Mouse (Mus musculus): ENCODE measurements around the gene Gucy2g. TPM values are rescaled to one million over a fixed set of nuclear protein-coding genes. Genes with fewer than 3 reads are reported as not detected.

The Gucy2g gene
- total RNA-seq (2014; fragmentation: Nextera tagmentation) (not detected in 2 replicates), total RNA-seq (2017) (0.11 TPM in 1 of 2 replicates, not detected in the other), polyA plus RNA-seq (2012) (not detected in 2 replicates)

- no peaks in the 10 kb centered on the region for H3K4me1 ChIP-seq (ENCODE audit: insufficient read depth, low read depth, low read length)
- no peak for TF ChIP-seq GATA1 (IDR thresholded peaks at IDR 0.05; ENCODE audit: borderline replicate concordance, low read length)
- TF ChIP-seq POLR2AphosphoS5 (IDR thresholded peaks at IDR 0.05; ENCODE audit: insufficient replicate concordance, low read depth, low read length): no peak
- no peak for TF ChIP-seq CTCF (IDR thresholded peaks at IDR 0.05; ENCODE audit: low read depth, low read length)
- TF ChIP-seq TAL1 (conservative IDR thresholded peaks at IDR 0.05; ENCODE audit: low read depth, low read length): no peak
- no peak for TF ChIP-seq GATA2 (IDR thresholded peaks at IDR 0.05; ENCODE audit: borderline replicate concordance, low read depth, low read length)
- no peaks in the 10 kb centered on the region for H3K9me3 ChIP-seq (replicated peaks)
- H3K27me3 ChIP-seq (ENCODE audit: insufficient read depth, low read length): peaks cover 57% of the 10 kb centered on the region
- no peak for ATAC-seq (ENCODE audit: extremely low read depth, insufficient number of reproducible peaks, low FRiP score, poor library complexity, severe bottlenecking)
- no peak for DNase-seq (ENCODE audit: low spot score)
- no peak within 1 kb of the TSS for H3K4me3 ChIP-seq (ENCODE audit: low read depth, low read length)
- no peaks in the 10 kb centered on the region for H3K36me3 ChIP-seq (replicated peaks)
Measured at GRCm38 (mm10) chr19:55241186-55241645, at the start of gene Gucy2g. TSS of gene Gucy2g (minus strand) at chr19:55241236.

- no peaks in the 10 kb centered on the region for H3K9me3 ChIP-seq (replicated peaks)
- no peak for ATAC-seq (ENCODE audit: extremely low read depth, insufficient number of reproducible peaks, low FRiP score, poor library complexity, severe bottlenecking)
- H3K4me1 ChIP-seq (ENCODE audit: insufficient read depth, low read depth, low read length): no peaks in the 10 kb centered on the region; the same call in 1 of the 2 replicates
- DNase-seq (ENCODE audit: low spot score): no peak
- no peaks in the 10 kb centered on the region for H3K27me3 ChIP-seq (ENCODE audit: insufficient read depth, low read length)
- TF ChIP-seq CTCF (IDR thresholded peaks at IDR 0.05; ENCODE audit: low read depth, low read length): no peak
- TF ChIP-seq GATA1 (IDR thresholded peaks at IDR 0.05; ENCODE audit: borderline replicate concordance, low read length): no peak
- TF ChIP-seq TAL1 (conservative IDR thresholded peaks at IDR 0.05; ENCODE audit: low read depth, low read length): no peak
- no peak overlapping the region for H3K4me3 ChIP-seq (ENCODE audit: low read depth, low read length)
- H3K36me3 ChIP-seq (replicated peaks): peaks cover 93% of the 10 kb centered on the region
Measured at GRCm38 (mm10) chr19:55288974-55289373, 47.9 kb upstream of the Gucy2g start.

- Histone ChIP-seq H3K4me1 (ENCODE audit: insufficient read depth, low read depth, low read length) (no peaks in the 10 kb centered on the region), H3K9me3 (replicated peaks) (no peaks in the 10 kb centered on the region), H3K4me3 (ENCODE audit: low read depth, low read length) (no peak overlapping the region), H3K36me3 (replicated peaks) (peaks cover 96% of the 10 kb centered on the region), H3K27me3 (ENCODE audit: insufficient read depth, low read length) (no peaks in the 10 kb centered on the region)
- DNase-seq (ENCODE audit: low spot score): no peak
- no peak for TF ChIP-seq POLR2AphosphoS5 (IDR thresholded peaks at IDR 0.05; ENCODE audit: insufficient replicate concordance, low read depth, low read length)
- no peak for TF ChIP-seq GATA1 (IDR thresholded peaks at IDR 0.05; ENCODE audit: borderline replicate concordance, low read length)
- TF ChIP-seq GATA2 (IDR thresholded peaks at IDR 0.05; ENCODE audit: borderline replicate concordance, low read depth, low read length): no peak
- no peak for TF ChIP-seq TAL1 (conservative IDR thresholded peaks at IDR 0.05; ENCODE audit: low read depth, low read length)
- TF ChIP-seq CTCF (IDR thresholded peaks at IDR 0.05; ENCODE audit: low read depth, low read length): no peak
- ATAC-seq (ENCODE audit: extremely low read depth, insufficient number of reproducible peaks, low FRiP score, poor library complexity, severe bottlenecking): no peak
Measured at GRCm38 (mm10) chr19:55286034-55286433, 45.0 kb upstream of the Gucy2g start.

DNA sequence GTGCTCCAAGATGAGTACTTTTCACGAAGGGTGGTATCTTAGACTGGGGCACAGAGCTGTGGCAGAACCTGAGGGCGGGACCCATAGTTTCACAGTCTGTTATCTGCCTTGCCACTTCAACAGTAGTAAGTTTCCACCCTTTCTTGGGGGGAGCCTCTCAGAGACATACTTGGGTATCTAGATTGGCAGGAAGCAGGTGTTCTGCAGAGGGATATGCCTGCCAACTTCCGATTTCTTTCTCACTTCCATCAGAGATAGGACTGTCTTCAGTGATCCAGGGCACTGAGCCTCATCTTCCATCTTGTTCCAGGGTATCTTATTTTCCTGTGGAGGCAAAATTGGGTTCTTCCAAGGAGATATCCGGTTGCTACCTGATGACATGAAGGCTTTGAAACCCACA, 43.1 kb upstream of the Gucy2g start:
- H3K4me3 ChIP-seq (ENCODE audit: low read depth, low read length): no peak overlapping the region
- no peaks in the 10 kb centered on the region for H3K9me3 ChIP-seq (replicated peaks)
- DNase-seq (ENCODE audit: low spot score): no peak
- no peaks in the 10 kb centered on the region for H3K4me1 ChIP-seq (ENCODE audit: insufficient read depth, low read depth, low read length)
- H3K36me3 ChIP-seq (replicated peaks): peaks cover 94% of the 10 kb centered on the region
- TF ChIP-seq POLR2AphosphoS5 (IDR thresholded peaks at IDR 0.05; ENCODE audit: insufficient replicate concordance, low read depth, low read length): no peak
- TF ChIP-seq GATA1 (IDR thresholded peaks at IDR 0.05; ENCODE audit: borderline replicate concordance, low read length): no peak
- TF ChIP-seq CTCF (IDR thresholded peaks at IDR 0.05; ENCODE audit: low read depth, low read length): no peak
- no peak for TF ChIP-seq TAL1 (conservative IDR thresholded peaks at IDR 0.05; ENCODE audit: low read depth, low read length)
- no peak for TF ChIP-seq GATA2 (IDR thresholded peaks at IDR 0.05; ENCODE audit: borderline replicate concordance, low read depth, low read length)
- H3K27me3 ChIP-seq (ENCODE audit: insufficient read depth, low read length): no peaks in the 10 kb centered on the region
- ATAC-seq (ENCODE audit: extremely low read depth, insufficient number of reproducible peaks, low FRiP score, poor library complexity, severe bottlenecking): no peak

- ATAC-seq (ENCODE audit: extremely low read depth, insufficient number of reproducible peaks, low FRiP score, poor library complexity, severe bottlenecking) (no peak), DNase-seq (ENCODE audit: low spot score) (no peak)
- Histone ChIP-seq H3K27me3 (ENCODE audit: insufficient read depth, low read length) (no peaks in the 10 kb centered on the region), H3K4me3 (ENCODE audit: low read depth, low read length) (no peak overlapping the region), H3K9me3 (replicated peaks) (no peaks in the 10 kb centered on the region), H3K4me1 (ENCODE audit: insufficient read depth, low read depth, low read length) (0 out of 2 replicates have a peak, but pooled peaks cover 3% of the 10 kb centered on the region), H3K36me3 (replicated peaks) (peaks cover 88% of the 10 kb centered on the region)
- TF ChIP-seq POLR2AphosphoS5 (IDR thresholded peaks at IDR 0.05; ENCODE audit: insufficient replicate concordance, low read depth, low read length) (no peak), GATA2 (IDR thresholded peaks at IDR 0.05; ENCODE audit: borderline replicate concordance, low read depth, low read length) (no peak), CTCF (IDR thresholded peaks at IDR 0.05; ENCODE audit: low read depth, low read length) (no peak), TAL1 (conservative IDR thresholded peaks at IDR 0.05; ENCODE audit: low read depth, low read length) (no peak)
Measured at GRCm38 (mm10) chr19:55276770-55277169, 35.7 kb upstream of the Gucy2g start.

DNA sequence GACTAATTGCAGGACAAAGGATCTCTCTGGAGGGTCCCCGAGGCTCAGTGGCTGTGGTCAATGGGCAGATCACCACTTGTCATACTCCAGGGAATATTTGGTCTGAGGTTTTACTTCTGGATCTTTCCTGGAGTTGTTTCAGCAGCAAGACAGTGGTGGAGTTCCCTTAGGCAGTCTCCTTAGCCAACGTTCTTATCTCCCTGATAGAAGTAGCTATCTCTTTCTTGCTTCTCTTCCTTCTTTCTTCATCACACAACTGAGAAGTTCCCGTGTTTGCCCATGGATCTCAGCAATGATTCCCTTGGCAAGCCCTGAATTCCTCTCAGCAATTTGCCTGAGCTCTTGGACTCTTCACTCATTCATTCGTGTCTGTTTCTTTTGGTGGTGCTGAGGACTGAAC, 35.1 kb upstream of the Gucy2g start:
- H3K27me3 ChIP-seq (ENCODE audit: insufficient read depth, low read length): no peaks in the 10 kb centered on the region
- DNase-seq (ENCODE audit: low spot score) (no peak), ATAC-seq (ENCODE audit: extremely low read depth, insufficient number of reproducible peaks, low FRiP score, poor library complexity, severe bottlenecking) (no peak)
- H3K4me3 ChIP-seq (ENCODE audit: low read depth, low read length): no peak overlapping the region
- H3K36me3 ChIP-seq (replicated peaks): peaks cover 87% of the 10 kb centered on the region
- H3K4me1 ChIP-seq (ENCODE audit: insufficient read depth, low read depth, low read length): 0 out of 2 replicates have a peak, but pooled peaks cover 3% of the 10 kb centered on the region
- TF ChIP-seq CTCF (IDR thresholded peaks at IDR 0.05; ENCODE audit: low read depth, low read length) (no peak), TAL1 (conservative IDR thresholded peaks at IDR 0.05; ENCODE audit: low read depth, low read length) (no peak), GATA2 (IDR thresholded peaks at IDR 0.05; ENCODE audit: borderline replicate concordance, low read depth, low read length) (no peak), POLR2AphosphoS5 (IDR thresholded peaks at IDR 0.05; ENCODE audit: insufficient replicate concordance, low read depth, low read length) (no peak), GATA1 (IDR thresholded peaks at IDR 0.05; ENCODE audit: borderline replicate concordance, low read length) (no peak)
- no peaks in the 10 kb centered on the region for H3K9me3 ChIP-seq (replicated peaks)
